Mouse (Mus musculus) lung, embryonic 16.5 days (tissue): ENCODE results near the gene Entpd3. TPM values are rescaled to one million over a fixed set of nuclear protein-coding genes. Genes with fewer than 3 reads are reported as not detected.

Experiments used
- ATAC-seq: fragments of 200-750 bp; cut with Nextera tagmentation; 2 replicates; pipeline ENCODE4 v1.8.0; 2017; ENCODE audit warnings: low read depth, mild to moderate bottlenecking, moderate library complexity
- H3K27ac ChIP-seq: fragments of 300-500 bp; sonication (generic); 2 replicates; pipeline ENCODE4 v1.5.1; 2014; ENCODE audit warnings: mild to moderate bottlenecking, control low read depth, low read length
- H3K27me3 ChIP-seq: fragments of 300-500 bp; sonication (generic); 2 replicates; pipeline ENCODE4 v1.6.1; 2014; ENCODE audit warnings: low read depth, low read length, mixed read lengths; ENCODE audit not compliant: control insufficient read depth, insufficient read depth
- H3K36me3 ChIP-seq: fragments of 300-500 bp; sonication (generic); 2 replicates; pipeline ENCODE4 v1.6.1; 2014; ENCODE audit warnings: low read length; ENCODE audit not compliant: control insufficient read depth, insufficient read depth
- H3K4me1 ChIP-seq: fragments of 300-500 bp; sonication (generic); replicated peaks from 2 replicates; pipeline ENCODE4 v1.6.1; 2014; ENCODE audit warnings: low read length, mixed read lengths; ENCODE audit not compliant: control insufficient read depth, insufficient read depth
- H3K4me2 ChIP-seq: fragments of 300-500 bp; sonication (generic); 2 replicates; pipeline ENCODE4 v1.6.1; 2014; ENCODE audit warnings: low read depth, low read length, control low read depth
- H3K4me3 ChIP-seq: fragments of 300-500 bp; sonication (generic); 2 replicates; pipeline ENCODE4 v1.5.1; 2014; ENCODE audit warnings: mild to moderate bottlenecking, low read length, control low read depth
- H3K9ac ChIP-seq: fragments of 300-500 bp; sonication (generic); 2 replicates; pipeline ENCODE4 v1.6.1; 2014; ENCODE audit warnings: low read length, control low read depth
- H3K9me3 ChIP-seq: fragments of 300-500 bp; sonication (generic); 2 replicates; pipeline ENCODE4 v1.6.1; 2016; ENCODE audit warnings: low read length; ENCODE audit not compliant: control insufficient read depth
- whole genome bisulfite sequencing: fragments of 180-500 bp; shearing (Covaris S2); extraction: QIAGEN DNeasy Blood & Tissue Kit; methylation state at CpG from one replicate; pipeline ENCODE4 v1.1.7; 2014; 5-methylcytosine and 5-hydroxymethylcytosine counted together
- polyA plus RNA-seq: library from polyadenylated mRNA; unstranded; fragments of >200 nt; fragmentation: Nextera tagmentation; extraction: Ambion mirVana; gene quantifications from 2 replicates; pipeline ENCODE4 v1.2.1, GENCODE M21; 2015

Gene Entpd3
- polyA plus RNA-seq, 1 experiment from 2014 or later, result 9.3 TPM

GRCm38 (mm10) chr9:120547026-120547668 lies 7.5 kb downstream of the Entpd3 start:
- H3K9ac ChIP-seq, result peak overlapping the region; percentile 26
- no peaks in the 10 kb centered on the region for H3K36me3 ChIP-seq
- H3K27me3 ChIP-seq, result no peaks in the 10 kb centered on the region
- WGBS, result 11% methylated on average over 16 of the region's 16 CpGs
- H3K4me3 ChIP-seq, result peak overlapping the region; percentile 15; the same call in 1 of the 2 replicates
- ATAC-seq, result peak; percentile 81
- peaks cover 9% of the 10 kb centered on the region for H3K4me1 ChIP-seq
- H3K4me2 ChIP-seq, result peak overlapping the region; percentile 44
- H3K27ac ChIP-seq, result peak overlapping the region; percentile 80
- no peaks in the 10 kb centered on the region for H3K9me3 ChIP-seq

- WGBS, result 76% methylated on average over 9 of the region's 9 CpGs
- Histone ChIP-seq H3K9me3 (no peaks in the 10 kb centered on the region), H3K27me3 (no peaks in the 10 kb centered on the region), H3K9ac (no peak overlapping the region), H3K27ac (no peak overlapping the region), H3K4me2 (no peak overlapping the region), H3K4me3 (no peak overlapping the region), H3K36me3 (no peaks in the 10 kb centered on the region), H3K4me1 (peaks cover 4% of the 10 kb centered on the region; the same call in 1 of the 2 replicates)
- ATAC-seq, result peak; percentile 18; the same call in 1 of the 2 replicates
Observed at GRCm38 (mm10) chr9:120550778-120551177, 11.2 kb downstream of the Entpd3 start.

GRCm38 (mm10) chr9:120563590-120563989 lies 24.0 kb downstream of the Entpd3 start:
- H3K9ac ChIP-seq, result no peak overlapping the region
- H3K27ac ChIP-seq, result no peak overlapping the region
- H3K9me3 ChIP-seq, result no peaks in the 10 kb centered on the region
- WGBS, result 85% methylated on average over 3 of the region's 3 CpGs
- no peaks in the 10 kb centered on the region for H3K36me3 ChIP-seq
- no peak for ATAC-seq
- no peak overlapping the region for H3K4me2 ChIP-seq
- H3K4me1 ChIP-seq, result no peaks in the 10 kb centered on the region
- no peak overlapping the region for H3K4me3 ChIP-seq
- no peaks in the 10 kb centered on the region for H3K27me3 ChIP-seq

- no peaks in the 10 kb centered on the region for H3K36me3 ChIP-seq
- no peaks in the 10 kb centered on the region for H3K27me3 ChIP-seq
- H3K4me3 ChIP-seq, result no peak overlapping the region
- H3K4me1 ChIP-seq, result no peaks in the 10 kb centered on the region
- H3K27ac ChIP-seq, result no peak overlapping the region
- H3K9ac ChIP-seq, result no peak overlapping the region
- no peak overlapping the region for H3K4me2 ChIP-seq
- no peaks in the 10 kb centered on the region for H3K9me3 ChIP-seq
- WGBS, result 87% methylated on average over 2 of the region's 2 CpGs
- ATAC-seq, result no peak
Observed at GRCm38 (mm10) chr9:120564247-120564646, 24.6 kb downstream of the Entpd3 start.

- no peak for ATAC-seq
- no peak overlapping the region for H3K9ac ChIP-seq
- WGBS, result 77% methylated on average over 5 of the region's 5 CpGs
- H3K4me2 ChIP-seq, result no peak overlapping the region
- H3K36me3 ChIP-seq, result no peaks in the 10 kb centered on the region
- no peaks in the 10 kb centered on the region for H3K27me3 ChIP-seq
- H3K4me3 ChIP-seq, result no peak overlapping the region
- no peaks in the 10 kb centered on the region for H3K9me3 ChIP-seq
- H3K4me1 ChIP-seq, result peaks cover 6% of the 10 kb centered on the region; the same call in 1 of the 2 replicates
- H3K27ac ChIP-seq, result no peak overlapping the region
Observed at GRCm38 (mm10) chr9:120566384-120566783, 26.8 kb downstream of the Entpd3 start.

- H3K27ac ChIP-seq, result no peak overlapping the region
Observed at GRCm38 (mm10) chr9:120568917-120569316, 29.3 kb downstream of the Entpd3 start.

GRCm38 (mm10) chr9:120569721-120570333 lies 30.2 kb downstream of the Entpd3 start:
- 59% methylated on average over 13 of the region's 13 CpGs for WGBS
- no peak overlapping the region for H3K4me3 ChIP-seq
- H3K4me2 ChIP-seq, result peak overlapping the region; percentile 86; the same call in 1 of the 2 replicates
- no peak for ATAC-seq
- H3K4me1 ChIP-seq, result peaks cover 14% of the 10 kb centered on the region
- no peak overlapping the region for H3K9ac ChIP-seq
- H3K27ac ChIP-seq, result no peak overlapping the region
- peaks cover 15% of the 10 kb centered on the region for H3K36me3 ChIP-seq
- no peaks in the 10 kb centered on the region for H3K27me3 ChIP-seq
- no peaks in the 10 kb centered on the region for H3K9me3 ChIP-seq

More at GRCm38 (mm10) chr9:120568917-120569316, 29.3 kb downstream of the Entpd3 start:
- WGBS, result 42% methylated on average over 2 of the region's 2 CpGs
- H3K9ac ChIP-seq, result no peak overlapping the region
- no peak for ATAC-seq
- H3K9me3 ChIP-seq, result no peaks in the 10 kb centered on the region
- H3K4me3 ChIP-seq, result no peak overlapping the region
- peaks cover 14% of the 10 kb centered on the region for H3K4me1 ChIP-seq
- no peaks in the 10 kb centered on the region for H3K27me3 ChIP-seq
- H3K36me3 ChIP-seq, result peaks cover 7% of the 10 kb centered on the region
- no peak overlapping the region for H3K4me2 ChIP-seq

GRCm38 (mm10) chr9:120570334-120570725 lies 30.7 kb downstream of the Entpd3 start:
- peak overlapping the region; percentile 68 for H3K4me3 ChIP-seq
- peak overlapping the region; percentile 86 for H3K4me2 ChIP-seq
- H3K27ac ChIP-seq, result no peak overlapping the region
- H3K4me1 ChIP-seq, result peaks cover 14% of the 10 kb centered on the region
- H3K9ac ChIP-seq, result no peak overlapping the region; the same call in 1 of the 2 replicates
- no peaks in the 10 kb centered on the region for H3K9me3 ChIP-seq
- peaks cover 20% of the 10 kb centered on the region for H3K36me3 ChIP-seq
- no peaks in the 10 kb centered on the region for H3K27me3 ChIP-seq
- 49% methylated on average over 2 of the region's 2 CpGs for WGBS
- no peak for ATAC-seq

GRCm38 (mm10) chr9:120570741-120571592 lies 31.3 kb downstream of the Entpd3 start, which contains the start of gene Rpl14:
Gene Rpl14 (plus strand): TSS chr9:120571444.
- WGBS, result 3% methylated on average over 43 of the region's 43 CpGs

More at GRCm38 (mm10) chr9:120570741-120571592, 31.3 kb downstream of the Entpd3 start, which contains the start of gene Rpl14:
- ATAC-seq, result peak; percentile 99
- H3K9ac ChIP-seq, result peak within 1 kb of the TSS; percentile 91
- peaks cover 27% of the 10 kb centered on the region for H3K36me3 ChIP-seq
- no peaks in the 10 kb centered on the region for H3K27me3 ChIP-seq
- H3K9me3 ChIP-seq, result no peaks in the 10 kb centered on the region
- H3K4me2 ChIP-seq, result peak within 1 kb of the TSS; percentile 94
- H3K27ac ChIP-seq, result peak within 1 kb of the TSS; percentile 80
- H3K4me3 ChIP-seq, result peak within 1 kb of the TSS; percentile 68
- H3K4me1 ChIP-seq, result peaks cover 14% of the 10 kb centered on the region
